Mouse (Mus musculus): Measurements from ENCODE around the gene Cracr2b.

The Cracr2b gene

DNA sequence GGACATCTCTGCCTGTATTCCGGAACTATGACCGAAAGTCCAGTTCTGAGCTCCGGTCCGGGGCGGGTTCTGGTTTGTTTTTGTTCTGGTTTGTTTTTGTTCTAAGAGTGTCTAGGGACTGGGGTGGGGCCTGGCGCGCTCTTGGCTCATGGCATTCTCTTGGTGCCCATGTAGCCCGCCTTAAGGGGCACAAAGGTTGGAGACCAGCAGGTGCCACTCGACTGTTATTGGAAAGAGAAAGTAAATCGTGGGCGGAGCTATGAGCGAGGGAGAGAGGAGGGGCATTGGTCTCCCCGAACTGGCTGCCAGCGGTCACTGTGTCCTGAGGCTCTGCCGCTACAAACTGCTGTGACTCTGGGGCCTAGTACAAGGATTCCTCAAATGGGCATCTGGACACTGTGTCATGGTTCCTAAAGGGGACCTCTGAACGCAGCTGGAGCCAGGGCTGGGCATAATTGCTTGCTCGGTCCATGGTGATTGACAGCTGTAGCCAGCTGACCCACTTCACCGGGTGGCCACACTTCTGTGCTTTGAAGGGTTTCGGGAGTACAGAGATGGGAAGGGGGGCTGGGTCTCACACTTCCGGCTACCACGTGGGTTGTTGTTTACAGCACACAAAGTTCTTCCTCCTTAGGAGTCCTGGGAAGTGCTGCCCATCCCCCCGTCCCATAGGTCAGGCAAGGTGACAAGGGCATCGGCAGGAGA is 5.1 kb upstream of the Cracr2b start:
- peak; percentile 23 for DNase-seq

DNA sequence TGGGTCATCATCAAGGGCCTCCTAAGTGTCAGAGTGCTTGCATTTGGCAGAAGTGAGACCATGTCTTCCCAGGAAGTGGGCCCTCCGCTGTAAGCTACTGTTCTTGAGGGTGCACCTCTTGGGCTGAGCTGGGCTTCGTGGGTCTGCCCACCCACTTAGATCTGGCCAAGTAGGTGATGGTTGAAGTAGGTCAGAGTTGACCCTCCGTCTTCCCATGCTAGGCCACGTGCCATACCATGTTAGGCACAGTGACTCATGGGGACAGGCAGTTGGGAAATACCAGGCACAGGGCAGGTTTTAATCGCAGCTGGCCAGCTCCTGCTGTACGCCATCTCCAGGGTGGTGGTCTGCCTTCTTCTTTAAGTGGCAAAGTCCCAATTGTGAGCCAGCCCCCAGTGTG is 4.2 kb upstream of the Cracr2b start:
- DNase-seq: no peak

DNA sequence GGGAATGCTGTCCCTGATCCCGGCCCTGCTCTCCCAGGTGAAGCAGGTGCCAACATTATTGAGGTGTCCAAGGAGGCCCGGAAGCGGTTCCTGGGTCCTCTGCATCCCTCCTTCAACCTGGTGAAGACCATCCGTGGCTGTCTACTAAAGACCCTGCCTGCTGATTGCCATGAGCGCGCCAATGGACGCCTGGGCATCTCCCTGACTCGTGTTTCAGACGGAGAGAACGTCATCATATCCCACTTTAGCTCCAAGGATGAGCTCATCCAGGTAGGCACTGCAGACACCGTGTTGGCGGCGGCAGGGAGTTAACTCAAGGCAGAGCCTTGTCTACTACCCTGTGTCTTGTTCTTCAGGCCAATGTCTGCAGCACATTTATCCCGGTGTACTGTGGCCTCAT is 3.7 kb upstream of the Cracr2b start:
- no peak for DNase-seq

- DNase-seq: no peak
Observed at GRCm38 (mm10) chr7:141457986-141458660, 2.8 kb upstream of the Cracr2b start.

DNA sequence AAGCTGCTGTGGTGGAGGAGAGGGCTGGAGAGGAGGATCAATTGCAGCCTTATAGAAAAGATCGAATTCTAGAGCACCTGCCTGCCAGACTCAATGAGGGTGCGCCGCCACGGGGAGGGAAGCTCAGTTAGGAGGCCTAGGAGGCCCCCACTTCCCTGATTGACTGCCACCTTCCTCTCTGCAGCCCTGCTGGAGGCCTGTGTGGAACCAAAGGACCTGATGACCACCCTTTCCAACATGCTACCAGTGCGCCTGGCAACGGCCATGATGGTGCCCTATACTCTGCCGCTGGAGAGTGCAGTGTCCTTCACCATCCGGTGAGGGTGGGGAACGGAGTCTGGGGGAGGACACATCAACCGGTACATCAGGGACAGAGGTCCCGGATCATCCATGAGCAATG is 2.2 kb upstream of the Cracr2b start:
- no peak for DNase-seq

DNA sequence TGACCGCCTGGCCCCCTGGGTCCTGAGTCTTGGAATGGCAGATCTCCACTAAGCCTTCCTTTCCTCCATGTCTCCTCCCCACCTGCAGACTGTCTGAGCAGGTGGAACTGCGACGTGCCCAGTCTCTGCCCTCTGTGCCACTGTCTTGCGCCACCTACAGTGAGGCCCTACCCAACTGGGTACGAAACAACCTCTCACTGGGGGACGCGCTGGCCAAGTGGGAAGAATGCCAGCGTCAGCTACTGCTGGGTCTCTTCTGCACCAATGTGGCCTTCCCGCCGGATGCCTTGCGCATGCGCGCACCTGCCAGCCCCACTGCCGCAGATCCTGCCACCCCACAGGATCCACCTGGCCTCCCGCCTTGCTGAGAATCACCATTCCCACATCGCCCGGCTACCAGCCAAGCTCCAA is 1.6 kb upstream of the Cracr2b start:
- DNase-seq: no peak

GRCm38 (mm10) chr7:141460001-141460390 is 898 bp upstream of the Cracr2b start:
- no peak for DNase-seq

DNA sequence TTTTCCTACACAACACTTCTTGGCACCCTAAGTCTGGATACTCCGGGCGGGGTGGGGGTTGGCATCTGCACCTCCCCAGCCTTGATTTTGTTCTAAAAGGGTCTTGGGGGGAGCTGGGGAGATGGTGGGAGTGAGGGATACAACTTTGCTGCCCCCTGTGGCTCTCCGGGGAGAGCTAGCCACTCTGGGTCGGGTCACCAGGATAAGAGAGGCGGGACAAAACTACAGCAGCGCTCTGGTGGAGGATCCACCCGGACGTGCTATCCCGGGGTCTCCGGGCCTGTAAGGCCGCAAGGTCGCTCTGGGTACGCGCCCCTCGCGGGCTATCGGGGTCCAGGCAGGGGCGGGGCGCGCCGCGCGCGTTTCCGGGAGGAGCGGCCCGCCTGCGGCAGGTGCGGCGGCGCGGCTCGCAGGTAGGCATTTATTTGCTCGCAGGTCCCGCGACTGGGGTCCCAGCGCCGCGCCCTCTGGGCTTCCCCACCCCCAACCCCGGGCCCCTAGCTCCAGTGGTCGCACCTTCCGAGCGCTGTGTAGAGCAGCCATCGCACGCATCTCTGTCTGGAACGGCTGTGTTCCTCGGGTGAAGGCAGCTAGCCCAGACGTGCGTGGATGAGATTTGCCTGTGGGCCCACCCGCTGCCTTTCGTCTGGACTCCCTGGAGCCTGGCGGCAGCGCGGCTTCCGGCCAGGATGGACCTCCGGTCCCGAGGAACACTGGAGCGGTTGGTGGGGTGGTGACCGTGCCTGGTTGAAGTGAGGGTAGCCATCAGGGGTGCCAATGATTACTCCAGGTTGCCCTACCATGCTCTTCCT is 833 bp downstream of the Cracr2b start:
- DNase-seq: no peak

GRCm38 (mm10) chr7:141462333-141462821 is 1.5 kb downstream of the Cracr2b start:
- DNase-seq: no peak

GRCm38 (mm10) chr7:141463824-141464602 is 3.1 kb downstream of the Cracr2b start:
- no peak for DNase-seq

- DNase-seq: no peak
Observed at GRCm38 (mm10) chr7:141464603-141465201, 3.8 kb downstream of the Cracr2b start.

- DNase-seq: no peak
Observed at GRCm38 (mm10) chr7:141465388-141466044, 4.6 kb downstream of the Cracr2b start.

DNA sequence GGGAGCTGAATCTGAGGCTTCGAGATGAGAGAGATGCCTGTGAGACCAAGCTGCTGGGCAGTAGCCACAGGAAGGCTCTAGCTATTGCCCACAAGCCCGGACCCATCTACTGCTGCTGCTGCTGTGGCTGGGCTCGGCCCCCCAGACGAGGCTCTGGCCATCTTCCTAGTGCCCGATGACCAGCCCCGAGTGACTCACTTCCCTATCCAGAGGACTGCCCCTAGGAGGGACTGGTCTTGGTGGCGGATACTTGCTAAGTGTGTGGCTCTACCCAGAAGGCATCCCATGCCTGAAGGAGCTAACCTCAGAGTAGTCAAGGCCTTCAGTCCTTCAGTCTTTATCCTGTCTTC is 5.1 kb downstream of the Cracr2b start:
- DNase-seq: no peak

DNA sequence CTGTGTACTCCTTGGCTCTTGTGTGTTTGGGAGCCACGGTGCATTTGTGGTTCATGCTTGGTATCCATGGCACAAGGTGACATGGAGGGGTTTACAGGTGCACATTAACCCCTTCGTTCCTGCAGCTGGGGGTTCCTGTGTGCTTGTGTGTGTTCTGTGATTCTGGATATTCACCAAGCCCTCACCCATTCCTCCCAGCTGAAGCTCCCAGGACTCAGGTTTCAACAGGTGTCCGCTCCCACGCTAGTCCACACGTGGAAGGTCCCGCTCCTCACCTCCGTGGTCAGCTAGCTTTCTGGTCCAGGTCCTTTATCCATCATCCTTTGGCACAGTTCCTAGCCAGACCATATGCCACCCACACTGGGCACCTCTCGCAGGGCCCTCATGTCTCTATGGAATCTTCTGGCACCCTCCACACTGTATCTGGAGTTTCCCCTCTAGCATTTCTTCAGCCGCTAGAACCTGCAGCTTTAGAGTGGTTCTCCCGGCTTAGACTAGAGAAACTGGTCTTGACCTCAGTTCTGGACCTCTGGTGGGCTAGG is 5.8 kb downstream of the Cracr2b start:
- no peak for DNase-seq

DNA sequence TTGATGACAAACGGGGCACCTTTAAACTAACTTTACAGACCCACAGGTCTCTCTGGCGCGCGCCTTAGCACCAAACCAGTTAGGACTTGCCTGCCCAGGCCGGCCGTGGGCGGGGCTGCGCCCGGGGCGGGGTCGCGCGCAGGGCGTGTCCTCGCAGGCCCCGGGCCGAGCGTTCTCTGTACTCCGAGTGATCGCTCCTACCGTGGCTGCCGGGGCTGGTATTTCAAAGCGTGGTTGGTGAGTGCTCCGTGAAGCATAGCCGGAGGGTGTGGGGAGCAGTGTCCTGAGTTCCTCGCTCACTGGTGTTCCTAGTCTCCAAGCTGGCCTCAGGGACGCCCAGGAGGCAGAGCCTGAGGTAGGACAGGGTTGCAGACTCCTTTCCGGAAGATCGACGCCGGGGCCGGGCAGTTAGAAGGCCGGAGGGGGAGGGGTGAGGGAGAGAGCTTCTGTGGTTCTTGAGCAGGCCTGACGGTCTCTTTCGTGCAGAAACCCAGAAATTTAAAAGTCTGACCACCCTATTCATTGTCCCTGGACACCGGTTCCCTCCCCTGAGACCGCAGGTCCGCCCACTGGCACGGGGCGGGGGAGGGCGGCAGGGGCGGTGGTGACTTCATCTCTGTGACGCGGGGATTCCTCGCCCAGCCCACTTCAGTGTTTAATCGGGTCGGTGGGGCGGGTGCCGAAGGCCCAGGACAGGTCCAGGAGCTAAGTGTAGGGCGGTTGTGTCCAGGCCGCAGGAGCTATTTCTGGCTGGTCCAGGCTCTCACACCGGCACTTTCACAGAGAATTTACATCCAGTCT is 6.5 kb downstream of the Cracr2b start, which contains the start of gene Cd151:
Cd151 (plus strand) TSS at position 163 of the 801 bp plus-strand sequence.
- DNase-seq: peak; percentile 71

GRCm38 (mm10) chr7:141468164-141468521 is 7.2 kb downstream of the Cracr2b start:
- no peak for DNase-seq

DNA sequence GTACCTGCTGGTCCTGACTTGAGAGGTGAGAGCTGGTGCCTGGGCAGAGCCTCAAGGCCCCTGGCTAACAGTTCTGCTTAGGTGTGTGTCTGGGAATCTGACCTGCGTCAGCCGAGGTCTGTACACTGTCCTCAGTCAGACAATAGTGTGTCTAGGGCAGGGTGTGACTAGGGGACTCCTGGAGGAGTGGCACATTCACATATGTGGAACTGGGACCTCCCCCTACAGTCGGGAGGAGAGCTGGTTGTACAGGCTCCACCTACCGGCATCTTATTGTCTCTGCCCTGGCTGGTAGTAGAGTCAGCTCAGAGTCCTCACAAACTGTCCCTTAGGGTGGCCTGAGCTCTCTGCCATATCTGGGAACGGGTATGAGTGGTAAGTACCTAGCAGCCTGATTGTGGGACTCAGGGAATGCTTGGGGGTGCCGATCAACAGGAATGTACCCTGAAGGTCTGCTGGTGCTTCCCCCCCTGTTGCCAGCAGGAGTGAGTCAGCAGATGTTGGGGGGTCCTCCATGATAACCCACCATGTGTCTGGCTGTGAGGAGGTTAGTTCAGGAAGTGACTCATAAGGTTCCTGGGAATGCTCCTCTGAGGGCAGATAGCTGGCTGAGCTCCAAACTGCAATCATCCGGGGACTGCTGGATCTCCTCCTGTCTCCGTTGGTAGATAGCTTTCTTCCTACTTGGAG is 7.8 kb downstream of the Cracr2b start:
- no peak for DNase-seq

DNA sequence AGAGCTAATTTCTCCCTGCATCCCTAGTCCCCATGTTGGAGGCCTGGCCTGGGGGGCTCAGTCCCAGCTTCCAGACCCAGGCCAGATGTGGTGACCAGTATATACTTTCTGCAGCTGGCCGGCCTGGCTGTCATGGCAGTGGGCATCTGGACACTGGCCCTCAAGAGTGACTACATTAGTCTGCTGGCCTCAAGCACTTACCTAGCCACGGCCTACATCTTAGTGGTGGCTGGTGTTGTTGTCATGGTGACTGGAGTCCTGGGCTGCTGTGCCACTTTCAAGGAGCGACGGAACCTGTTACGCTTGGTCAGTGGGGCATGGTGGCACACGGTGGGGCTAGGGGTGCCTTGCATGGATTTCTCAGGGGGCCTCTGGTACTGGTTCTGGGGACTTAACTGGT is 8.5 kb downstream of the Cracr2b start:
- no peak for DNase-seq

DNA sequence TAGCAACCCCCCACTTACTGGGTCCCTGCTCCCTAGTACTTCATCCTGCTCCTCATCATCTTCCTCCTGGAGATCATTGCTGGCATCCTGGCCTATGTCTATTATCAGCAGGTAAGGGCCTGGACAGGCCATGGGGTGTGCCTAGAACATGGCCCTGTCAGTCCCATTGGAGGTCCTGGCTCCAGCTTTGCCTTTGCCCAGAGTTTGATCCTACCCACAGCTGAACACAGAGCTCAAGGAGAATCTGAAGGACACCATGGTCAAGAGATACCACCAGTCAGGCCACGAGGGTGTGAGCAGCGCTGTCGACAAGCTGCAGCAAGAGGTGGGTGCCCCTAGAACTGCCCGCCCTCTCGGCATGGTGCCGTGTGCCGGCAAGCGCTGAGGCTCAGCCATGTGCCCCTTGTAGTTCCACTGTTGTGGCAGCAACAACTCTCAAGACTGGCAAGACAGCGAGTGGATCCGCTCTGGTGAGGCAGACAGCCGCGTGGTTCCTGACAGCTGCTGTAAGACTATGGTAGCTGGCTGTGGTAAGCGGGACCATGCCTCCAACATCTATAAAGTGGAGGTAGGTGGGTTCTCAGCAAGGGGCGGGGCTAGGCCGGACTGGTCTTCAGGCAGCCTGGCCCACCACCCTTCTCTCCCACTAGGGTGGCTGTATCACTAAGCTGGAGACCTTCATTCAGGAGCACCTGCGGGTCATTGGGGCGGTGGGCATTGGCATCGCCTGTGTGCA is 9.2 kb downstream of the Cracr2b start:
- DNase-seq: no peak

DNA sequence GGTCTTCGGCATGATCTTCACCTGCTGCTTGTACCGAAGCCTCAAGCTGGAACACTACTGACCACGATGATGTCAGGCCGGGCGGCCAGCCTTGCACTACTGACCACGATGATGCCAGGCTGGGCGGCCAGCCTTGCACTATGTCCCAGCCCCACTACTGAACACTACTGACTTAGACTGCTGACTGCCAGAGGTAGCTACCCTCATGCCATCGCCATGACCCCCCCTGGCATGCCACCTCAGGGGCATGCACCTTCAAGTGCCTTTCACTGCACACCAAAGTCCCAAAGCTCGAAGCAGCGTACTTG is 9.7 kb downstream of the Cracr2b start:
- DNase-seq: no peak

Data from right cerebral cortex, postnatal 4 days (tissue).